Mouse (Mus musculus): ENCODE results near the gene Olfr1107.

Gene Olfr1107

GRCm38 (mm10) chr2:87075717-87076116, at the start of gene Olfr1107:
Gene Olfr1107, minus strand, starts transcription at chr2:87075817.
- DNase-seq (ENCODE audit: low spot score in 2 of 2), result no peak

- no peak for DNase-seq (ENCODE audit: low spot score in 2 of 2)
Measured at GRCm38 (mm10) chr2:87114467-87114866, 38.9 kb upstream of the Olfr1107 start, which contains the start of gene Olfr259. Gene Olfr259, minus strand, starts transcription at chr2:87114567.

GRCm38 (mm10) chr2:87095908-87096307, 20.3 kb upstream of the Olfr1107 start, which contains the start of gene Olfr1109:
Gene Olfr1109, minus strand, starts transcription at chr2:87096008.
- no peak for DNase-seq (ENCODE audit: low spot score in 2 of 2)

- no peak for DNase-seq (ENCODE audit: low spot score in 2 of 2)
Measured at GRCm38 (mm10) chr2:87052173-87052572, 23.4 kb downstream of the Olfr1107 start, which contains the start of gene Olfr1106. Gene Olfr1106, minus strand, starts transcription at chr2:87052273.

GRCm38 (mm10) chr2:87036431-87036830, 39.2 kb downstream of the Olfr1107 start, which contains the start of gene Olfr1105:
Gene Olfr1105, minus strand, starts transcription at chr2:87036531.
- no peak for DNase-seq (ENCODE audit: low spot score in 2 of 2)

GRCm38 (mm10) chr2:87026980-87027379, 48.6 kb downstream of the Olfr1107 start, which contains the start of gene Olfr1104:
Gene Olfr1104, minus strand, starts transcription at chr2:87027080.
- no peak for DNase-seq (ENCODE audit: low spot score in 2 of 2)

Data from right cerebral cortex, postnatal 36 days (tissue).